9 mouse cellular contexts compared by ENCODE assay signal in the genomic region with DNA sequence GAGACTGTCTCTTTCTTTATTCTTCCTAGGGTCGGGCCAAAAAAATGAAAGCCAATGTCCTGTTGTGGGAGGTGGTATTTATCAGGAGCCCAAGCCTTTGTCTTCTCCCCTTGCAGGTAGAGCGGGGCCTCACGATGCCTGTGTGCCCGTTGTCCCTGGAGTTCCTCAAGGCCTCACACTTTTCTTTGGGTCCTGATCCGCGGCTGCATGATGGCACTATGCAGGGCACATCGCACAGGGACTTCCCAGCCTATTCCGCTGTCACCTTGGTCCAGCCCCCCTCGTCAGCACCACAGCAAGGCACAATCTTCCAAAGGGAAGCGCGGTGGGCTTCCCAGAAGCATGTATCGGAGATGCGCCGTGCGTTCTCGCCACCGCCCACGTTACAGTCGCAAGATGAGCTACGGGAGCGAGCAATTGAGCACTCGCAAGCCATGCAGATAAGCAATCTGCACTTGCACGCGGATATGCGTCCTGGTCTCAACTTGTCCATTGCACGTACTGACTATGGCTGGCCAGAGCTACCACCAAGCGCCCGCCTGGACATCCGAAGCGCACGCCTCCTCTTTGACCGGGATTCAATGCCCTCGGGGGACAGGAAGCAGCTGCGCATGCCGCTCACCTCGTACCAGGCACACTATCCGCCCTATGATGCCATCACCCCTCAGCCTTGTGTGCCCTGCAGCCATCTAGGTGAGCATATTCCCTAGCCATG. TPM values are rescaled to one million over a fixed set of nuclear protein-coding genes. Genes with fewer than 3 reads are reported as not detected.
DNase-seq lines count a peak whose midpoint lies in the region; ATAC-seq lines count a peak whose summit lies in the region.
"Had no signal": no experiment of that assay in that cellular context is flagged by ENCODE, and none has a peak within 500 bp of the region (broad histone marks: within the 10 kb centered on the region; RNA-seq: fewer than 3 reads in every experiment).

No protein-coding gene starts in this region.

- no peak for ATAC-seq in kidney, embryonic 14.5 days (ENCODE audit: low FRiP score, low TSS enrichment)
- ATAC-seq in intestine, embryonic 14.5 days (replicated peaks; ENCODE audit: low FRiP score, low TSS enrichment, low read depth): 0 out of 2 replicates have a peak, but pooled peaks have one; percentile 32
- peak; percentile 64 for ATAC-seq in midbrain, embryonic 16.5 days

- no peaks in the 10 kb centered on the region for H3K9me3 ChIP-seq in kidney, embryonic 14.5 days (ENCODE audit: control insufficient read depth, low read length)
- no peaks in the 10 kb centered on the region for H3K9me3 ChIP-seq in intestine, embryonic 14.5 days (ENCODE audit: control insufficient read depth, low read length)
- no peaks in the 10 kb centered on the region for H3K9me3 ChIP-seq in midbrain, embryonic 16.5 days (replicated peaks; ENCODE audit: control insufficient read depth, low read length, poor library complexity, severe bottlenecking)

- H3K27me3 ChIP-seq in kidney, embryonic 14.5 days (ENCODE audit: control insufficient read depth, insufficient read depth, low read length): no peaks in the 10 kb centered on the region
- no peaks in the 10 kb centered on the region for H3K27me3 ChIP-seq in intestine, embryonic 14.5 days (replicated peaks; ENCODE audit: control insufficient read depth, insufficient read depth, low read length)
- H3K27me3 ChIP-seq in midbrain, embryonic 16.5 days (ENCODE audit: control insufficient read depth, insufficient read depth, low read depth, low read length): no peaks in the 10 kb centered on the region

- H3K4me2 ChIP-seq in kidney, embryonic 14.5 days (replicated peaks; ENCODE audit: low read depth, low read length): peak overlapping the region; percentile 43
- peak overlapping the region; percentile 46 for H3K4me2 ChIP-seq in intestine, embryonic 14.5 days (ENCODE audit: low read length)
- peak overlapping the region; percentile 52 for H3K4me2 ChIP-seq in midbrain, embryonic 16.5 days (ENCODE audit: low read length)

- DNase-seq in kidney, postnatal 36 days: no peak
- peak; percentile 44 for DNase-seq in embryo, embryonic 10.5 days (ENCODE audit: low spot score)
- DNase-seq in intestine, embryonic 14.5 days (ENCODE audit: low spot score): no peak
- DNase-seq in thymus, postnatal 14 days: no peak
- no peak for DNase-seq in cerebellum, postnatal 14 days
- DNase-seq in spleen, postnatal 14 days (ENCODE audit: low spot score in 2 of 2): no peak
- DNase-seq: heart, postnatal 36 days had no signal

- H3K4me3 ChIP-seq in kidney, embryonic 14.5 days (ENCODE audit: low read length): peak overlapping the region; percentile 26
- H3K4me3 ChIP-seq in intestine, embryonic 14.5 days (ENCODE audit: low read depth, low read length): peak overlapping the region; percentile 10
- H3K4me3 ChIP-seq in midbrain, embryonic 16.5 days (ENCODE audit: low read depth, low read length): peak overlapping the region; percentile 25

- H3K4me1 ChIP-seq in kidney, embryonic 14.5 days (ENCODE audit: control insufficient read depth, insufficient read depth, low read length): no peaks in the 10 kb centered on the region
- H3K4me1 ChIP-seq in intestine, embryonic 14.5 days (replicated peaks; ENCODE audit: control insufficient read depth, insufficient read depth, low read length): no peaks in the 10 kb centered on the region; the same call in 1 of the 2 replicates
- no peaks in the 10 kb centered on the region for H3K4me1 ChIP-seq in midbrain, embryonic 16.5 days (ENCODE audit: control insufficient read depth, insufficient read depth, low read length)

- no peak overlapping the region for H3K9ac ChIP-seq in kidney, embryonic 14.5 days (ENCODE audit: low read depth, low read length)
- no peak overlapping the region for H3K9ac ChIP-seq in intestine, embryonic 14.5 days (ENCODE audit: low read length)
- H3K9ac ChIP-seq in midbrain, embryonic 16.5 days (ENCODE audit: low read depth, low read length): peak overlapping the region; percentile 43

- H3K36me3 ChIP-seq in kidney, embryonic 14.5 days (ENCODE audit: control insufficient read depth, insufficient read depth, low read length): no peaks in the 10 kb centered on the region
- H3K36me3 ChIP-seq in intestine, embryonic 14.5 days (ENCODE audit: control insufficient read depth, insufficient read depth, low read length): no peaks in the 10 kb centered on the region
- no peaks in the 10 kb centered on the region for H3K36me3 ChIP-seq in midbrain, embryonic 16.5 days (ENCODE audit: control insufficient read depth, insufficient read depth, low read length)

- 29% methylated on average over 37 of the region's 37 CpGs for WGBS in kidney, embryonic 14.5 days
- WGBS in intestine, embryonic 14.5 days: 21% methylated on average over 37 of the region's 37 CpGs
- 26% methylated on average over 37 of the region's 37 CpGs for WGBS in midbrain, embryonic 16.5 days

- H3K27ac ChIP-seq in kidney, embryonic 14.5 days (ENCODE audit: low read depth, low read length): no peak overlapping the region
- H3K27ac ChIP-seq in intestine, embryonic 14.5 days (ENCODE audit: low read depth): no peak overlapping the region
- no peak overlapping the region for H3K27ac ChIP-seq in midbrain, embryonic 16.5 days (ENCODE audit: low read length)

RNA-seq across cellular contexts. Expression of gene Tex45, which starts 5.2 kb away (rescaled TPM):
- polyA plus RNA-seq in kidney, embryonic 14.5 days (2014; fragmentation: Nextera tagmentation; extraction: Ambion mirVana): not detected in 2 replicates
- polyA plus RNA-seq in intestine, embryonic 14.5 days (2014; fragmentation: Nextera tagmentation; extraction: Ambion mirVana): 0.12 TPM in 1 of 2 replicates, not detected in the other
- polyA plus RNA-seq in midbrain, embryonic 16.5 days (2015; fragmentation: Nextera tagmentation; extraction: Ambion mirVana): 0.31 and 0.46 TPM in 2 replicates

RNA-seq across cellular contexts. Expression of gene Pex11g, which starts 8.4 kb away (rescaled TPM):
- polyA plus RNA-seq in kidney, embryonic 14.5 days (2014; fragmentation: Nextera tagmentation; extraction: Ambion mirVana): 3.7 and 4.4 TPM in 2 replicates
- polyA plus RNA-seq in intestine, embryonic 14.5 days (2014; fragmentation: Nextera tagmentation; extraction: Ambion mirVana): 4.2 and 5.1 TPM in 2 replicates
- polyA plus RNA-seq in midbrain, embryonic 16.5 days (2015; fragmentation: Nextera tagmentation; extraction: Ambion mirVana): 4.5 and 5.0 TPM in 2 replicates

RNA-seq across cellular contexts. Expression of gene Zfp358, which starts 17.1 kb away (rescaled TPM):
- polyA plus RNA-seq in kidney, embryonic 14.5 days (2014; fragmentation: Nextera tagmentation; extraction: Ambion mirVana): 27.9 and 47.9 TPM in 2 replicates
- 20.6 and 22.7 TPM in 2 replicates for polyA plus RNA-seq in intestine, embryonic 14.5 days (2014; fragmentation: Nextera tagmentation; extraction: Ambion mirVana)
- polyA plus RNA-seq in midbrain, embryonic 16.5 days (2015; fragmentation: Nextera tagmentation; extraction: Ambion mirVana): 65.8 and 75.3 TPM in 2 replicates

RNA-seq across cellular contexts. Expression of gene Mcoln1, which starts 24.4 kb away (rescaled TPM):
- 29.3 and 39.9 TPM in 2 replicates for polyA plus RNA-seq in kidney, embryonic 14.5 days (2014; fragmentation: Nextera tagmentation; extraction: Ambion mirVana)
- polyA plus RNA-seq in intestine, embryonic 14.5 days (2014; fragmentation: Nextera tagmentation; extraction: Ambion mirVana): 37.3 and 41.8 TPM in 2 replicates
- 121 and 129 TPM in 2 replicates for polyA plus RNA-seq in midbrain, embryonic 16.5 days (2015; fragmentation: Nextera tagmentation; extraction: Ambion mirVana)

RNA-seq across cellular contexts. Expression of gene Pnpla6, which starts 39.3 kb away (rescaled TPM):
- 21.0 and 25.6 TPM in 2 replicates for polyA plus RNA-seq in kidney, embryonic 14.5 days (2014; fragmentation: Nextera tagmentation; extraction: Ambion mirVana)
- 25.7 and 26.7 TPM in 2 replicates for polyA plus RNA-seq in intestine, embryonic 14.5 days (2014; fragmentation: Nextera tagmentation; extraction: Ambion mirVana)
- 43.6 and 49.8 TPM in 2 replicates for polyA plus RNA-seq in midbrain, embryonic 16.5 days (2015; fragmentation: Nextera tagmentation; extraction: Ambion mirVana)
